Mouse (Mus musculus): ENCODE results near the gene Cilp2. TPM values are rescaled to one million over a fixed set of nuclear protein-coding genes. Genes with fewer than 3 reads are reported as not detected.

Gene Cilp2
- total RNA-seq, 2 experiments from 2014 or later = 0.91 to 1.0 TPM

GRCm38 (mm10) chr8:69837057-69837682 lies 50.3 kb downstream of the Cilp2 start:
- intact Hi-C loops (cut with DNase I) = no loop called here
- DNase-seq (ENCODE audit: low spot score in 2 of 2) = no peak

GRCm38 (mm10) chr8:69832298-69832853 lies 55.1 kb downstream of the Cilp2 start, which contains the start of gene Pbx4:
Pbx4 (plus strand) TSS chr8:69832491.
- DNase-seq (ENCODE audit: low spot score in 2 of 2) = peak; percentile 92 to 93
- intact Hi-C loops (cut with DNase I) = no loop called here

Other genes with a start within 250 kb of the Cilp2 start
- gene Zfp964, start 233.2 kb downstream of the Cilp2 start, total RNA-seq (2021) = 1 to 10 TPM; 3.7 to 5.4 TPM
- 10 to 100 TPM; 18.1 to 19.8 TPM for gene Zfp869, start 177.0 kb downstream of the Cilp2 start, total RNA-seq (2021)
- gene Zfp963, start 137.7 kb downstream of the Cilp2 start, total RNA-seq (2021) = 1 to 10 TPM; 3.4 to 5.3 TPM
- gene Gm20422, start 112.8 kb downstream of the Cilp2 start, total RNA-seq (2021) = 1 to 10 TPM in 1 of 2 experiments, not detected in 1; 1.4 TPM
- 10 to 100 TPM; 37.1 to 40.1 TPM for gene Atp13a1, start 96.5 kb downstream of the Cilp2 start, total RNA-seq (2021)
- gene Zfp866, start 96.5 kb downstream of the Cilp2 start, total RNA-seq (2021) = 10 to 100 TPM; 23.7 to 31.1 TPM
- gene Gmip, start 79.0 kb downstream of the Cilp2 start, total RNA-seq (2021) = 10 to 100 TPM; 10.8 to 19.5 TPM
- gene Lpar2, start 65.3 kb downstream of the Cilp2 start, total RNA-seq (2021) = under 1 TPM; 0.37 to 0.57 TPM
- gene Pbx4, start 55.2 kb downstream of the Cilp2 start, total RNA-seq (2021) = 10 to 100 TPM; 19.2 to 20.8 TPM
- gene Tssk6, start 14.5 kb upstream of the Cilp2 start, total RNA-seq (2021) = under 1 TPM in 1 of 2 experiments, not detected in 1; 0.32 TPM
- gene Ndufa13, start 14.9 kb upstream of the Cilp2 start, total RNA-seq (2021) = 100 to 1,000 TPM; 144 to 161 TPM
- gene Yjefn3, start 15.0 kb upstream of the Cilp2 start, total RNA-seq (2021) = 10 to 100 TPM; 23.7 to 31.3 TPM
- 10 to 100 TPM; 27.3 to 27.6 TPM for gene Gatad2a, start 108.7 kb upstream of the Cilp2 start, total RNA-seq (2021)
- 10 to 100 TPM; 71.3 to 78.7 TPM for gene Mau2, start 155.0 kb upstream of the Cilp2 start, total RNA-seq (2021)
- 10 to 100 TPM; 48.5 to 53.4 TPM for gene Sugp1, start 155.1 kb upstream of the Cilp2 start, total RNA-seq (2021)
- gene Tm6sf2, start 185.2 kb upstream of the Cilp2 start, total RNA-seq (2021) = 1 to 10 TPM; 1.5 TPM
- 10 to 100 TPM; 78.4 to 95.6 TPM for gene Hapln4, start 195.8 kb upstream of the Cilp2 start, total RNA-seq (2021)
- gene Ncan, start 233.2 kb upstream of the Cilp2 start, total RNA-seq (2021) = 100 to 1,000 TPM; 192 to 201 TPM
- 10 to 100 TPM; 18.5 to 27.4 TPM for gene Nr2c2ap, start 243.6 kb upstream of the Cilp2 start, total RNA-seq (2021)